Mouse (Mus musculus) olfactory bulb, adult 2 months (tissue): ENCODE data around the gene Cdc7. TPM values are rescaled to one million over a fixed set of nuclear protein-coding genes. Genes with fewer than 3 reads are reported as not detected.

Experiments
- H3K27ac ChIP-seq: fragments of 200-500 bp; 2 replicates; pipeline ENCODE4 v1.5.1; 2012; ENCODE audit warnings: low read depth, low read length; ENCODE audit not compliant: insufficient read depth
- H3K4me1 ChIP-seq: fragments of 200-500 bp; 2 replicates; pipeline ENCODE4 v1.6.1; 2012; ENCODE audit warnings: low read length; ENCODE audit not compliant: control insufficient read depth, insufficient read depth
- H3K4me3 ChIP-seq: fragments of 200-500 bp; 2 replicates; pipeline ENCODE4 v1.5.1; 2012; ENCODE audit warnings: mild to moderate bottlenecking, low read depth, low read length, moderate library complexity; ENCODE audit not compliant: insufficient read depth
- CTCF ChIP-seq: fragments of 200-500 bp; IDR thresholded peaks from 2 replicates; pipeline ENCODE4 v1.5.1; 2012; ENCODE audit warnings: low read depth, mild to moderate bottlenecking, low read length, moderate library complexity; ENCODE audit not compliant: insufficient read depth
- POLR2A ChIP-seq: fragments of 200-500 bp; IDR thresholded peaks from 2 replicates; pipeline ENCODE4 v1.6.1; 2012; ENCODE audit warnings: mild to moderate bottlenecking, low read depth, low read length, moderate library complexity; ENCODE audit not compliant: insufficient read depth
- WGBS: fragments of 180-500 bp; shearing (Covaris S2); methylation state at CpG from one replicate; pipeline ENCODE4 v1.1.7; 2018; 5-methylcytosine and 5-hydroxymethylcytosine counted together
- polyA plus RNA-seq: library from polyadenylated mRNA; stranded (reverse); fragments of >200 nt; gene quantifications from 2 replicates; pipeline ENCODE4 v1.2.4, GENCODE M21; 2012; ENCODE audit warnings: low replicate concordance; ENCODE audit not compliant: missing spikeins, insufficient read depth, insufficient read length

Gene Cdc7
- polyA plus RNA-seq, 1 experiment, result not detected

GRCm38 (mm10) chr5:107017544-107017943 lies 53.4 kb downstream of the Cdc7 start:
- TF ChIP-seq POLR2A, result no peak
- TF ChIP-seq CTCF, result no peak
- Histone ChIP-seq H3K4me1 (no peaks in the 10 kb centered on the region), H3K4me3 (no peak overlapping the region), H3K27ac (no peak overlapping the region)
- 73% methylated on average over 2 of the region's 2 CpGs for WGBS

- Histone ChIP-seq H3K4me3 (no peak overlapping the region), H3K4me1 (no peaks in the 10 kb centered on the region), H3K27ac (no peak overlapping the region)
- TF ChIP-seq CTCF (no peak), POLR2A (no peak)
- WGBS, result 88% methylated on average over 5 of the region's 5 CpGs
Observed at GRCm38 (mm10) chr5:107019057-107019456, 54.9 kb downstream of the Cdc7 start.

- no peak for TF ChIP-seq CTCF
- TF ChIP-seq POLR2A, result no peak
- 89% methylated on average over 6 of the region's 6 CpGs for WGBS
- Histone ChIP-seq H3K4me3 (no peak overlapping the region), H3K4me1 (no peaks in the 10 kb centered on the region), H3K27ac (no peak overlapping the region)
Observed at GRCm38 (mm10) chr5:107019904-107020303, 55.8 kb downstream of the Cdc7 start.

- no peak for TF ChIP-seq POLR2A
- no peak for TF ChIP-seq CTCF
- Histone ChIP-seq H3K4me3 (no peak overlapping the region), H3K4me1 (no peaks in the 10 kb centered on the region), H3K27ac (no peak overlapping the region)
- 79% methylated on average over 7 of the region's 7 CpGs for WGBS
Observed at GRCm38 (mm10) chr5:107020366-107020765, 56.2 kb downstream of the Cdc7 start.

- TF ChIP-seq CTCF (no peak), POLR2A (no peak)
- 96% methylated on average over 14 of the region's 14 CpGs for WGBS
Observed at GRCm38 (mm10) chr5:107021291-107022063, 57.4 kb downstream of the Cdc7 start.

GRCm38 (mm10) chr5:107022064-107022428 lies 57.9 kb downstream of the Cdc7 start:
- TF ChIP-seq POLR2A (no peak), CTCF (no peak)
- no peaks in the 10 kb centered on the region; the same call in 1 of the 2 replicates for H3K4me1 ChIP-seq
- H3K4me3 ChIP-seq, result no peak overlapping the region
- H3K27ac ChIP-seq, result no peak overlapping the region
- WGBS, result 96% methylated on average over 3 of the region's 3 CpGs

More at GRCm38 (mm10) chr5:107021291-107022063, 57.4 kb downstream of the Cdc7 start:
- H3K4me3 ChIP-seq, result no peak overlapping the region
- H3K4me1 ChIP-seq, result no peaks in the 10 kb centered on the region; the same call in 1 of the 2 replicates
- no peak overlapping the region for H3K27ac ChIP-seq

- Histone ChIP-seq H3K27ac (no peak overlapping the region), H3K4me1 (no peaks in the 10 kb centered on the region; the same call in 1 of the 2 replicates), H3K4me3 (no peak overlapping the region)
- WGBS, result 66% methylated on average over 5 of the region's 5 CpGs
- TF ChIP-seq CTCF (no peak), POLR2A (no peak)
Observed at GRCm38 (mm10) chr5:107023951-107024350, 59.8 kb downstream of the Cdc7 start.

- H3K27ac ChIP-seq, result no peak overlapping the region
- 78% methylated on average over 5 of the region's 5 CpGs for WGBS
- no peak overlapping the region for H3K4me3 ChIP-seq
- TF ChIP-seq CTCF (no peak), POLR2A (no peak)
- no peaks in the 10 kb centered on the region; the same call in 1 of the 2 replicates for H3K4me1 ChIP-seq
Observed at GRCm38 (mm10) chr5:107025371-107025770, 61.2 kb downstream of the Cdc7 start.

- 78% methylated on average over 8 of the region's 8 CpGs for WGBS
- TF ChIP-seq POLR2A (no peak), CTCF (no peak)
- Histone ChIP-seq H3K4me3 (no peak overlapping the region), H3K4me1 (no peaks in the 10 kb centered on the region; the same call in 1 of the 2 replicates), H3K27ac (no peak overlapping the region)
Observed at GRCm38 (mm10) chr5:107025809-107026208, 61.7 kb downstream of the Cdc7 start.
